Mouse (Mus musculus) monocyte, adult 5-6 weeks (primary cell): ENCODE results near the gene Runx2. TPM values are rescaled to one million over a fixed set of nuclear protein-coding genes. Genes with fewer than 3 reads are reported as not detected.

Experiments used
- ATAC-seq: fragments of 153-309, 156-312 bp; replicated peaks from 2 replicates; pipeline ENCODE4 v1.8.0; 2017; ENCODE audit warnings: mild to moderate bottlenecking; ENCODE audit not compliant: low TSS enrichment, insufficient number of reproducible peaks, severe bottlenecking, poor library complexity, low FRiP score
- total RNA-seq: library from RNA; stranded (forward); fragments of 200-1000, 200-491, 200-594 nt; gene quantifications from 3 replicates; pipeline ENCODE4 v1.2.3, GENCODE M21; 2017

Runx2 gene
- total RNA-seq, 1 experiment from 2014 or later: 16.8 TPM

DNA sequence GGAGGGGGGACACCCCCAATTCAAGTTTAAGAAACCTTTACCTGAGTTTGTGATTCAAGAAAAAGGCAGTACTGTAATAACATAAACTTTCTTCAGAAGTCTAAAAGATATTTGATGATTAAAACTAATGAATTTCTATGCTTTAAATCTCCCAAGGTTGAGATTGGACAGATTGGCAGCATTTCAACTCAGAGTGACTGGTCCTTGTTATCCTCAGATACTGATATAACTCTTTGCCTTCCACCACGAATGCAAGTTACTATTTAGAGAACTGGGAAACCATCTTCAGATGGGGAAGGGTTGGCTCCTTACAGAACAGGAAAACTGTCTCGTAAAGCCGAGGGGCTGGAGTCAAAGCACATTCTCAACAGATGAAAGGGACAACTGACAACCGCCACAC is 172.5 kb downstream of the Runx2 start:
- ATAC-seq: no peak; the same call in 1 of the 2 replicates

DNA sequence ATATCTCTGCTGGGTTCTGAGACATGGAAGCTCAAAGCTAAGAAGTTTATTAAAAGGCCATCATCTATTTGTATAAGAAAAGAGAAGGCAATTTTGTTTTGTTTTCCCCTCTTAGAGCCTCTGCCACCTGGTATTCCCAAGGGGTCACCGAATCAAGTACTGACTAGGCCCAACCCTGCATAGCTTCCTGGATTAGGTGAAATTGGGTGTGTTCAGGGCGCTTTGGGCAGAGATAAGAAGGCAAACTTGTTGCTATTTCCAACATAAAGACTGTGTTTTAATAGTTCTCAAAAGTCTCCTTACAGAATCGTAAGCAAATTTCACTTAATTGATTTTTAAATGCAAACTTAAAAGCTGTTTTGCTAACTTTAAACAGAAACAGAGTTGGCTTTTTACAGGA is 173.7 kb downstream of the Runx2 start:
- ATAC-seq: no peak

DNA sequence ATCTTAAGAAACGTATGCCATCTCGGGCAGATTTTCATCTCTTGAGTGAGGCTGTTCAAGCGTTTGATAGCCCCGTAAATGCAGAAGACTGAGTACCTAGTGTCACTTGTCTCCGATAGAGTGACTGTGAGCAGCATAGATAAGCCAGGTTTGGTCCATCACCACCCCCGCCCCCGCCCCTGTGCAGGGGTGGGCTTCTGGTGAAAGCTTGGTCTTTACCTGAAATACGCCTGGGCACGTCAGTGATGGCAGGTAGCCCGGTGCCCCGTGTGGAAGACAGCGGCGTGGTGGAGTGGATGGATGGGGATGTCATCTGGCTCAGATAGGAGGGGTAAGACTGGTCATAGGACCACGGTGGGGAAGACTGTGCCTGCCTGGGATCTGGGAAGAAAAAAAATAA is 175.2 kb downstream of the Runx2 start:
- no peak for ATAC-seq

DNA sequence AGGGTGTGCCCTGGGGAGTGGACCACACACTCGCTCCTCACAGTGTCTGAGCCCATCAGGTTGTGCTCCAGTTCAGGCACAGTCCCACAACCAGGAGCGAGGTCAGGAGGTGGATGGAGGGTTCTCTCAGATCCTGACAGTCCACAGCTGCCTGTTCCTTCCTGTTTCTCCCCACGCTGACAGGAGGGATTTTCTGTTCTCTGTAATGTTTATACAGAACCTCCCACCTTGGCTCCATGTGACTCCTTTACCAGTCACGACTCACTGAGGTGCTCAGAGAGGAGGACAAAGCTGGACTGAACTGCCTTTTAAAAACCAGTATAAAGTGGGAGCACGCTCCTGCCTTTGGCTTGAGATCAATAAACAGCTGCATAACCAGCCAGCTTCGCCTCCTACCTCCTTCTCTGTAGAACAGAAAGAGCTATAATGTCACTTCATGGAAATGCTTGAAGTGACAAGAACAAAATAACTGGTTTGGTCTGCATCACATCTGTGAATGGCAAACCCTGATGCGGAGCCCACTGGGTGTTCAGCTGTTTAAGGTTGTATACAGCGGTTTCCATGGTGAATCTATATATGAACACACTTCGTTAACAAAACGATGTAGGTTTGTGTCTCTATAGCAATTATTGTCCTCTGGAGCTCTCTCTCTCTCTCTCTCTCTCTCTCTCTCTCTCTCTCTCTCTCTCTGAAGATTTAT is 177.3 kb downstream of the Runx2 start:
- no peak for ATAC-seq

DNA sequence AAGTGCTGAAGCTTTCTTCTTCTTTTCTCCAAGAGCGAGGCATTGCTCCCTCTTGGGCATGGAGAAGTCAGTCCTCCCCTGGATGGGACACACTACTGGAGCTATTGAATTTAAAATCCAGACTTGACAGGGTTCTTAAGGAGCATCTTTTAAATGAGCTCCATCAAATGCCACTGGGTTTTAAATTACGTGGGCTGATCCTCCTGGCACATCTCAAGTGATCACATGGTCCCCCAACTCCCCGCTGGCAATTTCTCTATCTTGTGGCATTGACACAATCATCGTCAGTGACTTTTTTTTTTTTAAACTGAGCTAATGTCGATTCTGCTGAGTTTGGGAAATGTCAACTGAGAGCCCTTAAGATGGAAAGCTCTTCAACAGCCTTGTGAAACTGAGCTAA is 180.1 kb downstream of the Runx2 start:
- no peak for ATAC-seq

DNA sequence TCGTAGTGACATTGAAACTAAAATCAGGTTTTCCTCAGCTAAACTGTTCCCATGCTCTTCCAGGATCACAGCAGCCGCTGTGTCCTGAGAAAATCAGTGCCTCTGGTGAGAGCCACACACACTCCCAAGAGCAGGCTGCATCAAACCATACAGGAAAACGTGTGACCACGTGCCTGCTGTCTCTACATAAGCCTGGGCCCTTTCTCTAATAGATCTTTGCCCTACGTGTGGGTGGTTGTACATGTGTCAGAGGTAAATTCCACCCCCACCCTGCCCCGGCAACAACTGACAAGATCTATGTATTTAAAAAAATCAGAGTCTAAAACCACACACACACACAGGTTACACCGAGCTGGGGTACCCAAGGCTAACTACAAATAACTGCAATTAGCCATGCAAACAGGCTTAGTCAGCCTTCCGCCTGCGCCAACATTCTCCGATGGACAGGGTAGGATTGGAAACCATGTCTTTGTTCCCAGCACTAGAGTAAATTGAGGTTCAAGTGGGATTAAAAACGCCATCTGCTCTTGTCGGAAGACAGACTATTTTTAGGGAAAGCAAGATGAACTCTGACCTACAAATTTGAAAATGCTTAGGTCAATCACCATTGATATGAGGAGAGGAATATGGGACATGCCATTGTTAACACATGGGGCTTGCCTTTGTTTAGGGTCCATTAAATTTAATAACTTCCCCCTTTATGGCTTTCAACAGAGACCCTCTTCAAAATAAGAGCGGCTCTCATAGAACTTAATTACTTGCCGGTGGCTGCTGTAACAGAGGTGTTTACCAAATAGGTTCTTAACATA is 180.8 kb downstream of the Runx2 start:
- ATAC-seq: no peak

DNA sequence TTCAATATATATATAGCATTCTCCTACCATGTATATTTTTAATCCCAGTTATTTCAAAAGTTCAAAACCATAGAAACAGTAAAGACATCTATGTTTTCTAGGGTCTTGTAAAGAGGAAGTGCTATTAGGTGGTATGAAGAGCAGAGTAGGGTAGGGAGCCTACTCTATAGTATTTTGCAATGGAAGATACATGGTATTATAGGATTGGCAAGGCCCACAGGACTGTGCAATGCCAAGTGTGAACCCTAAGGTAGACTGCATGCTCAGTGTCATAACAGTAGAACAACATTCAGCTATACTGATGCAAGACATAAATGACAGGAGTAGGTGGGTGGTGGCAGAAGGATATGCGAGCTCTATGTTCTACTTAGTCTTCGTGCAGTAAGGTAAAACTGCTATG is 181.7 kb downstream of the Runx2 start:
- no peak for ATAC-seq

DNA sequence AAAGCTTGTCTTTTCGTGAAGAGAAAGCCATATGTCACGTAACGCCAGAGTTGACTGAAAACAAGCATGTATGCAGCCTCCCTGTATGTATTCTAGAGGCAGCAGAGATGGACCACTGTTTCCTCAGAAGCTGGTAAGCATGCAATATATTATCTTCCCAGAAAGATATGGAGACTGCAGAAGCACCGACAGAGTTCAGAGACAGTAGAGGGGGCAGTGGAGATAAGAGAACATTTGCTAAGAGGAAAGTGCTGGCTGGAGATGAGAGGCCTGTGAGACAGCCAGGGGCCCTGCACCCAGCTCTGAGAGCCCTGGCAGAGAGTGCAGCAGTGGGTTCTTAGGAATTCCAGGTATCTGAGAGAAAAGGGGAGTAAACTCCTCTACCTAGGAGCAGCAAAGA is 182.3 kb downstream of the Runx2 start:
- no peak for ATAC-seq

DNA sequence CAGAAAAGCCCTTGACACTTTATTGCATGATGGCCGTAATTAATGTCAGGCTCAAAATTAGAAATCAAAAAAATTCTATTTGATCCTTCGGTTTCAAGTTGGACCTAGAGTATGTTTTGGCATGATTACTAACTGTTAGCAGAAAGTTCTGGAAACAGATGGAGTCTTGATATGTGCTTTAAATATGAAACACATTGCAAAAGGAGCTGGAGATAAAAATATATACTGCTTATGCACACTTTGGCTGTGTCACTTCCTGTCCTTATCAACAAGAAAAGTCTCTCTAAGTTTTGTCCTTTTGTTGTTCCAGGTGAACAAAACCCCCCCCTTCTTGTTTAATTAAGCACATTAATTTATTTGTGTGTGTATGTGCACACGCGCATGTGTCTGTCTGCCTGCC is 183.0 kb downstream of the Runx2 start:
- no peak for ATAC-seq

DNA sequence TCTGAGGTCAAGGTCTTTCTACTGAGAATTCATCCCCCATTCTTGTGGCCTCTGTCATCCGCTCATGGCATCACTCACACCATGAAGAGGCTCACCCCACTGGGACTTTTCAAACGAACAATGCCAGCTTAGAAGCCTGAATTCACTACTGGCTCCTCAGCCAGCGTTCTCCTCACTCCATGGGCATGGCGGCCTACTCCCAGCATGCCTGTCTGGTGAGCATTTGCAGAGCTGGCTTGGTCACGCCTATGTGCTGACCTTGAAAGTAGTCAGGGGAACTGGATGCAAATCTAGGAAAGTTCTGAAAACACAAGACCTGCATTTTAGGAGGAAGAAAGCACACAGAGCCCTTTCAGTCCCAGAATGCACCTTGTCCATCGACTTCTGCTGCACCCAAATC is 187.3 kb downstream of the Runx2 start:
- ATAC-seq: no peak

DNA sequence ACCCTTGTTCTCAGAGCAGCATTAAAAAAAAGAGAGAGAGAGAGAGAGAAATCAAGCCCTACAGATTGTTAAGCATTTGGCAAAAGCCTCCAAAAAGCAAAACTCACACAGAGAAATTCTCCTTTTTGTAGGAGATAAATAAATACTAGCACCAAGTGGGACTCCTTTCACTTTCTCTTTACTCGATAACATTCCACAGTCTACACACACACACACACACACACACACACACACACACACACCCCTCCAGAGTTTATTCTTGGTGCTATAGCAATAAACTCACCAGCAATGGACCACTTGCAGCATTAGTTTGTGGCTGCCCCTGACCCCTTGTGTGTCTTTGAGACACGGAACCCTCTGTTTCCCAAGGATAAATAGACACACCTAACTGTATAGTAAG is 190.9 kb downstream of the Runx2 start:
- no peak for ATAC-seq

DNA sequence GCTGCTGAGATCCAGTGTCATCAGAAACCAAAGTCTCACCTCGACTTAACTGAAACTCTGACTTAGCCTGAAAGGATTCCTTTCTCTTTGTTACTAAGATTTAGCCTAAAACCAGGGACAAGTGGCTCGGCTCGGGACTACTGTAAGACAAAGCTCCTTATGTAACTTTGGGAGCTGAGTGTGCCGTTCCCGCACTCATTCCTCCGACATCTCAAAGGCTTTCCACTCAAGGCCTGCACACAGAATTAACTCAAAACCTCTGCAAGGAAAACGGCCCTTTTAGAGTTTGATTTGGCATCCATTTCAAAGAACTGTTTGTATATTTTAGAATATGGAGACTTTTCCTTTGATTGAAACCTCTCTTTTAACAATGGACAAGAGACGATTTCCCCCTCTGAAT is 191.3 kb downstream of the Runx2 start:
- ATAC-seq: no peak

DNA sequence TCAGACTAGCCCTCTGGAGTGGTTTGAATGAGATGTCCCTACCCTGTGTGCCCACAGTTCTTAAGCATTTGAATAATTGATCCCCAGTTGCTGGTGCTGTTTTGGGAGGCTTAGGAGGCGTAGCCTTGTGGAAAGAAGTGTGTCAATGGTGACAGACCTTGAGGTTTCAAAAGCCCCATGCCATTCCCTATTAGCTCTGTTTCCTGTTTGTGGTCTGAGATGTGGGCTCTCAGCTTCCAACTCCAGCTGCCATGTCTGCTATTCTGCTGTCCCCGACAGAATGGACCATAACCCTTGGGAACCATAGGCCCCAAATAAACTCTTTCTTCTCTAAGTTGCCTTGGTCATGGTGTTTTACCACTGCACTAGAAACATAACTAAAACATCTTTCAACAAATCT is 194.1 kb downstream of the Runx2 start:
- ATAC-seq: no peak

DNA sequence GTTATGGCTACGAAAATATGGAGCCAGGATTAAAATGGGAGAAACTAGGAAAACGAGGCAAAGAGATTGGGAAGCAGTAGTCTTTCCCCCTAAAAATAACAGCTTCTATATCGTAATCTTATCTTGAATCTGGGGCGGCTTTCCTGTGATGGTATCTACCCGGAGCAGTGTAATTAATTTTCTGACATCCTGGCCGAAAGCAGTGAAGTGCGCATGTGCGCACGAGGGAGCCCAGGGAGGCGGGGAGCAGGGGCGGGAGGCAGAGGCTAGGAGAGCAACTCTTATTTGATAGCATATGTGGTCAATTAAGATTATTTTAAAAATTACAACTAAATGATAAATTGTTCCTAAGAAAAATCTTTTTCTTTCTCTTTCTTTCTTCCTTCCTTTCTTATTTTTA is 195.9 kb downstream of the Runx2 start:
- no peak for ATAC-seq

DNA sequence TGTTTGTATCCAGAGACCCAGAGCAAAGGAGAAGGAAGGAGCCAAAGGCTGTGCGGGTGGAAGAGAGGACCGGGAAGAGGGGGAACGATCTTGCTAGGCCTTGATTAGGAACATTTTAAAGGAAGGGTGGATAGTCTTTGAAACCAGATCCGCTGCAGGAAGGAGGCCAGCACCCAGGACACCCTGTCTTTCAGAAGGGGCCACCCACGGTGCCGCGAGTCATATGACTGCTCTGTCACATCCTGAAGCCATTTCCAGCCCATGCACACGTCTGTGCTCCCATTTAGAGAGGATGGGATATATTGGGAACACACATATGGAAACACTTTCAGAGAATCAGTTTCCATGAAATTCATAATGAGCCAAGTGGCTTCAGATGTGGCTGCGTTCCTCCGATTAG is 196.4 kb downstream of the Runx2 start:
- no peak for ATAC-seq

DNA sequence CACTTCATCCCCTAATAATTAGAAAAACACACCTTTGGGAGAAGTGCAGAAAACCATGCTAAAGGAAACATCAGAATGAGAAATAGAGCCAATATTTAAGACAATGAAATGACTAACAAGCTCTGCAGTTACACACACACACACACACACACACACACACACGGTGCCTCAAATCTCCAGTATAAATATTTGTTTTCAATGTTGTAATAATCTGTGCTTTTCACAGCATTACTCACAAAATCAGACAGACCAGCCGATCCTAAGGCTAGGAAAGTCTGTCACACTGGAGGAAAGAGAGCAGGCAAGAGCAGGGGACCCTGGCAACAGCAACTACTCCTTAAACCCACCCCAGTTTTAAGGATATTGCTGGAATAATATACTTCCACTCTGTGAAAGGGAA is 196.9 kb downstream of the Runx2 start:
- ATAC-seq: no peak

DNA sequence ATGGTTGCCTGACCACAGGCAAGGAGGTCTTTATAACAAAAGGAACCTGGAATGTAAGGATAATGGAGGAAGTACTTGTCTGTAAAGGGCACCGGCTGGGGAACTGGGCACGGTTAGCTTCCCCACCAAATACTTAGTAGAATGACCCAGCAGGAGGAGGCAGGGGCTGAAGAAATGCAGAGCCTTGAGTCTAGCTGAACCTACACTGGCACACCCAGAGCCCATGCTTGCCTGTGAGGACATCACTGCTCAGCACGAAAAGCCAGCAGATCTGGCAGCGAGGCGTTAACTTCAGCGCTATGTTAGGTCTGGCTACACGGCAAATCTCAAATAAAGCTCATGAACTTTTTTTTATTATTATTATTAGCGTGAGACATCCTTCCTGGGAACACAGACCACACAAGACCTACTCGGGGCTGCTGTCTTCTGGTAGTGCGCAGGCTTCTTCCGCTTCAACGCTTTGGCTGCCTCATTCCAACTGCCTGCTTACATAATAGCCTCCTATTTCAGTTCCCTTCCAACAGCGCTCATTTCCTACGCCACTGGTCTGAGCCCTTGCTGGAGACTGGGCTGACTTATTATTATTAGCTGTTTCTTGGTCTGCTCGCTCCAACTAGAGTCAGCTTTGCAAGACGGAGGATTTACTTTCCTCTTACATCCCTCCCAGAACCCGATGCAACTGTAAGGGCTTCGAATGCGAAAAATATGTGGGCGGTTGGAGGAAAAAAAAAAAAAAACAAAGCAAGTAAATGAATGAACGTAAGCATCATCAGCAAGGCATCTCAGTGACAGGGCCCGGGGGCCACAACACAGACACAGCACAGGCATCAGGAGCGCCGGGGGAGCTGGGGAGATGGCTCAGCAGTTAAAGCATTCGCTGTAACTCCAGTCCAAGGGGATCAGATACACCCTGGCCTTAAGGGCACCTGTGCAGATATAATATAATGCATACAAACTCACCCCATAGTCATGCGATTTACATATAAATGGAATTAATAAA is 200.6 kb downstream of the Runx2 start:
- ATAC-seq: peak; percentile 84

DNA sequence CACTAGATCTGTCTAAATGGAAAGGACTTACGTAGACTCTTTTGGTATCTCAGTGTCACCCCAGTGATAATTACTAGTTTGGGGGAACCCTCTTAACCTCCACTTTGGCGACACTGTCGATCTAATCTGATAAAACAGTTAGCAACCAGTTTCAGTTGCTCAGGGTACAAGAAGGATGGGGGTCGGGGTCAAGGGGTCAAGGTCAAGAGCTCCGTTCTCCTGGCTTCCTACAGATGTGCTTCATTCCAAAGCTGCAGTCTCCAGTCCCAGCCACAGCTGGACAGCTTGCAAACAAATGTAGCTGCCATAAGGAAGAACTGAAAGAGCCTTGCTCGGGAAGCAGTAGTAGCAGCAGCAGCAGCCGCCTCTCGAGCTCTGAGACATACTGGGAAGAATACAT is 202.0 kb downstream of the Runx2 start:
- no peak for ATAC-seq

DNA sequence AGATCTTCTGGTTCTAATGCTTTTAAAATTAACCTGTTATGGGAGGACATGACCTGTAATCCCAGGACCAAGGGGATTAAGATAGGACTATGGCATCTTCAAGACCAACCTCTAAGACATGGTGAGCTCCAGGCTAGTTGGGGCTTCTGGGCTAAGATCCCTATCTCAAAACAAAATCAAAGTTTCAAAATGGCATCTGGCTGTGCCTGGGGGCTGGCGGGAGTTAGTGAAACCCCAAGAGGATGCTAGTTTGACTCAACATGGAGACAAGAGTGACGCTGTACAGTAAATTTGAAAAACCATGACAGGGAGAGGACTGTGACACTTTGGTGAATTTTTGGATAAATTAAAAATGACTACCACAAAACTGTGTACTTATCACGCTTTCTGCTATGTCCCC is 202.6 kb downstream of the Runx2 start:
- ATAC-seq: no peak
